Mouse (Mus musculus): Measurements from ENCODE around the gene Ensa. TPM values are rescaled to one million over a fixed set of nuclear protein-coding genes. Genes with fewer than 3 reads are reported as not detected.

Ensa gene
- 32.8 and 33.4 TPM in 2 replicates for polyA plus RNA-seq (2015; fragmentation: Nextera tagmentation; extraction: Ambion mirVana)

- Histone ChIP-seq H3K9ac (ENCODE audit: low read depth, low read length) (peak within 1 kb of the TSS; percentile 92), H3K9me3 (replicated peaks; ENCODE audit: control insufficient read depth, low read length) (no peaks in the 10 kb centered on the region), H3K4me2 (ENCODE audit: low read depth, low read length) (peak within 1 kb of the TSS; percentile 87), H3K4me3 (ENCODE audit: low read depth, low read length) (peak within 1 kb of the TSS; percentile 89), H3K27me3 (ENCODE audit: control insufficient read depth, insufficient read depth, low read depth, low read length) (no peaks in the 10 kb centered on the region), H3K4me1 (ENCODE audit: control insufficient read depth, low read depth, low read length) (peaks cover 13% of the 10 kb centered on the region), H3K27ac (ENCODE audit: low read length) (peak within 1 kb of the TSS; percentile 93), H3K36me3 (ENCODE audit: control insufficient read depth, insufficient read depth) (peaks cover 40% of the 10 kb centered on the region)
- peak; percentile 94 for ATAC-seq (ENCODE audit: low read depth)
- under 1% methylated on average over 44 of the region's 44 CpGs for WGBS (ENCODE audit: insufficient replicate concordance)
These were observed at the start of gene Ensa for GRCm38 (mm10) chr3:95624628-95625503. Gene Ensa (plus strand): TSS chr3:95624993.

GRCm38 (mm10) chr3:95587754-95588603, 36.8 kb upstream of the Ensa start:
- Histone ChIP-seq H3K27me3 (ENCODE audit: control insufficient read depth, insufficient read depth, low read depth, low read length) (no peaks in the 10 kb centered on the region), H3K27ac (ENCODE audit: low read length) (peak overlapping the region; percentile 98), H3K4me2 (ENCODE audit: low read depth, low read length) (peak overlapping the region; percentile 89), H3K9ac (ENCODE audit: low read depth, low read length) (peak overlapping the region; percentile 85), H3K4me1 (ENCODE audit: control insufficient read depth, low read depth, low read length) (peaks cover 7% of the 10 kb centered on the region), H3K4me3 (ENCODE audit: low read depth, low read length) (peak overlapping the region; percentile 98), H3K36me3 (ENCODE audit: control insufficient read depth, insufficient read depth) (peaks cover 8% of the 10 kb centered on the region), H3K9me3 (replicated peaks; ENCODE audit: control insufficient read depth, low read length) (no peaks in the 10 kb centered on the region)
- peak; percentile 7 for ATAC-seq (ENCODE audit: low read depth)
- 44% methylated on average over 8 of the region's 8 CpGs for whole genome bisulfite sequencing (ENCODE audit: insufficient replicate concordance)

GRCm38 (mm10) chr3:95588604-95589086, 36.1 kb upstream of the Ensa start, which contains the start of gene Golph3l:
Gene Golph3l (plus strand): TSS chr3:95588934.
- peak within 1 kb of the TSS; percentile 98 for H3K27ac ChIP-seq (ENCODE audit: low read length)
- no peaks in the 10 kb centered on the region for H3K27me3 ChIP-seq (ENCODE audit: control insufficient read depth, insufficient read depth, low read depth, low read length)
- H3K36me3 ChIP-seq (ENCODE audit: control insufficient read depth, insufficient read depth) = peaks cover 12% of the 10 kb centered on the region
- H3K4me1 ChIP-seq (ENCODE audit: control insufficient read depth, low read depth, low read length) = peaks cover 7% of the 10 kb centered on the region
- H3K9ac ChIP-seq (ENCODE audit: low read depth, low read length) = peak within 1 kb of the TSS; percentile 85
- H3K9me3 ChIP-seq (replicated peaks; ENCODE audit: control insufficient read depth, low read length) = no peaks in the 10 kb centered on the region
- under 1% methylated on average over 12 of the region's 12 CpGs for WGBS (ENCODE audit: insufficient replicate concordance)
- peak within 1 kb of the TSS; percentile 98 for H3K4me3 ChIP-seq (ENCODE audit: low read depth, low read length)
- peak; percentile 100 for ATAC-seq (ENCODE audit: low read depth)
- H3K4me2 ChIP-seq (ENCODE audit: low read depth, low read length) = peak within 1 kb of the TSS; percentile 89

GRCm38 (mm10) chr3:95598734-95599133, 26.1 kb upstream of the Ensa start:
- Histone ChIP-seq H3K36me3 (ENCODE audit: control insufficient read depth, insufficient read depth) (peaks cover 21% of the 10 kb centered on the region), H3K4me1 (ENCODE audit: control insufficient read depth, low read depth, low read length) (no peaks in the 10 kb centered on the region)
- no peak for ATAC-seq (ENCODE audit: low read depth)

GRCm38 (mm10) chr3:95601287-95601686, 23.5 kb upstream of the Ensa start:
- H3K9ac ChIP-seq (ENCODE audit: low read depth, low read length) = no peak overlapping the region
- ATAC-seq (ENCODE audit: low read depth) = no peak
- no peaks in the 10 kb centered on the region for H3K9me3 ChIP-seq (replicated peaks; ENCODE audit: control insufficient read depth, low read length)
- peaks cover 4% of the 10 kb centered on the region; the same call in 1 of the 2 replicates for H3K36me3 ChIP-seq (ENCODE audit: control insufficient read depth, insufficient read depth)
- no peak overlapping the region for H3K4me3 ChIP-seq (ENCODE audit: low read depth, low read length)
- no peak overlapping the region for H3K27ac ChIP-seq (ENCODE audit: low read length)
- H3K27me3 ChIP-seq (ENCODE audit: control insufficient read depth, insufficient read depth, low read depth, low read length) = no peaks in the 10 kb centered on the region
- H3K4me2 ChIP-seq (ENCODE audit: low read depth, low read length) = no peak overlapping the region
- H3K4me1 ChIP-seq (ENCODE audit: control insufficient read depth, low read depth, low read length) = no peaks in the 10 kb centered on the region
- WGBS (ENCODE audit: insufficient replicate concordance) = 86% methylated on average over 3 of the region's 3 CpGs

More at GRCm38 (mm10) chr3:95598734-95599133, 26.1 kb upstream of the Ensa start:
- Histone ChIP-seq H3K27ac (ENCODE audit: low read length) (no peak overlapping the region), H3K9me3 (replicated peaks; ENCODE audit: control insufficient read depth, low read length) (no peaks in the 10 kb centered on the region), H3K4me3 (ENCODE audit: low read depth, low read length) (no peak overlapping the region), H3K9ac (ENCODE audit: low read depth, low read length) (no peak overlapping the region), H3K4me2 (ENCODE audit: low read depth, low read length) (no peak overlapping the region), H3K27me3 (ENCODE audit: control insufficient read depth, insufficient read depth, low read depth, low read length) (no peaks in the 10 kb centered on the region)

GRCm38 (mm10) chr3:95606096-95606495, 18.7 kb upstream of the Ensa start:
- H3K27ac ChIP-seq (ENCODE audit: low read length) = no peak overlapping the region
- H3K9ac ChIP-seq (ENCODE audit: low read depth, low read length) = no peak overlapping the region
- H3K4me3 ChIP-seq (ENCODE audit: low read depth, low read length) = no peak overlapping the region
- no peak overlapping the region for H3K4me2 ChIP-seq (ENCODE audit: low read depth, low read length)
- 86% methylated on average over 3 of the region's 3 CpGs for WGBS (ENCODE audit: insufficient replicate concordance)
- H3K9me3 ChIP-seq (replicated peaks; ENCODE audit: control insufficient read depth, low read length) = no peaks in the 10 kb centered on the region
- no peak for ATAC-seq (ENCODE audit: low read depth)
- H3K27me3 ChIP-seq (ENCODE audit: control insufficient read depth, insufficient read depth, low read depth, low read length) = no peaks in the 10 kb centered on the region
- H3K36me3 ChIP-seq (ENCODE audit: control insufficient read depth, insufficient read depth) = peaks cover 18% of the 10 kb centered on the region
- H3K4me1 ChIP-seq (ENCODE audit: control insufficient read depth, low read depth, low read length) = no peaks in the 10 kb centered on the region

GRCm38 (mm10) chr3:95609195-95609594, 15.6 kb upstream of the Ensa start:
- H3K4me2 ChIP-seq (ENCODE audit: low read depth, low read length) = no peak overlapping the region
- H3K27me3 ChIP-seq (ENCODE audit: control insufficient read depth, insufficient read depth, low read depth, low read length) = no peaks in the 10 kb centered on the region
- no peak for ATAC-seq (ENCODE audit: low read depth)
- H3K4me1 ChIP-seq (ENCODE audit: control insufficient read depth, low read depth, low read length) = no peaks in the 10 kb centered on the region
- no peak overlapping the region for H3K9ac ChIP-seq (ENCODE audit: low read depth, low read length)
- no peaks in the 10 kb centered on the region for H3K9me3 ChIP-seq (replicated peaks; ENCODE audit: control insufficient read depth, low read length)
- H3K4me3 ChIP-seq (ENCODE audit: low read depth, low read length) = no peak overlapping the region
- H3K36me3 ChIP-seq (ENCODE audit: control insufficient read depth, insufficient read depth) = peaks cover 21% of the 10 kb centered on the region
- no peak overlapping the region for H3K27ac ChIP-seq (ENCODE audit: low read length)
- WGBS (ENCODE audit: insufficient replicate concordance) = 40% methylated on average over 3 of the region's 3 CpGs

GRCm38 (mm10) chr3:95613996-95614395, 10.8 kb upstream of the Ensa start:
- ATAC-seq (ENCODE audit: low read depth) = no peak
- Histone ChIP-seq H3K36me3 (ENCODE audit: control insufficient read depth, insufficient read depth) (peaks cover 44% of the 10 kb centered on the region), H3K27ac (ENCODE audit: low read length) (no peak overlapping the region), H3K27me3 (ENCODE audit: control insufficient read depth, insufficient read depth, low read depth, low read length) (no peaks in the 10 kb centered on the region), H3K9me3 (replicated peaks; ENCODE audit: control insufficient read depth, low read length) (no peaks in the 10 kb centered on the region), H3K9ac (ENCODE audit: low read depth, low read length) (no peak overlapping the region), H3K4me1 (ENCODE audit: control insufficient read depth, low read depth, low read length) (no peaks in the 10 kb centered on the region), H3K4me3 (ENCODE audit: low read depth, low read length) (no peak overlapping the region), H3K4me2 (ENCODE audit: low read depth, low read length) (no peak overlapping the region)
- WGBS (ENCODE audit: insufficient replicate concordance) = 91% methylated on average over 1 of the region's 1 CpGs
